Mouse (Mus musculus): ENCODE measurements at regions not wholly inside any gene's neighbourhood (a gene's known extent, or its start where the extent isn't known, plus 50 kb on each side); places are given as distances from the start of the nearest gene placed in this dataset.

GRCm38 (mm10) chr3:128608694-128609093, 591.0 kb upstream of the Pitx2 start:
- Histone ChIP-seq H3K4me1 (no peaks in the 10 kb centered on the region), H3K27ac (replicated peaks) (no peak overlapping the region), H3K9me3 (replicated peaks) (no peaks in the 10 kb centered on the region), H3K36me3 (no peaks in the 10 kb centered on the region), H3K27me3 (no peaks in the 10 kb centered on the region), H3K9ac (no peak overlapping the region), H3K4me3 (replicated peaks) (no peak overlapping the region), H3K4me2 (replicated peaks) (no peak overlapping the region)
- WGBS: 78% methylated on average over 3 of the region's 3 CpGs
- no peak for ATAC-seq (ENCODE audit: insufficient number of reproducible peaks, low FRiP score, low TSS enrichment, low read depth)

GRCm38 (mm10) chr3:128575339-128576129, 624.1 kb upstream of the Pitx2 start:
- Histone ChIP-seq H3K27me3 (no peaks in the 10 kb centered on the region), H3K4me2 (replicated peaks) (no peak overlapping the region), H3K9me3 (replicated peaks) (no peaks in the 10 kb centered on the region), H3K4me3 (replicated peaks) (no peak overlapping the region), H3K9ac (no peak overlapping the region), H3K4me1 (no peaks in the 10 kb centered on the region), H3K27ac (replicated peaks) (no peak overlapping the region), H3K36me3 (no peaks in the 10 kb centered on the region)
- WGBS: 80% methylated on average over 2 of the region's 2 CpGs
- ATAC-seq (ENCODE audit: insufficient number of reproducible peaks, low FRiP score, low TSS enrichment, low read depth): peak; percentile 51; the same call in 1 of the 2 replicates

DNA sequence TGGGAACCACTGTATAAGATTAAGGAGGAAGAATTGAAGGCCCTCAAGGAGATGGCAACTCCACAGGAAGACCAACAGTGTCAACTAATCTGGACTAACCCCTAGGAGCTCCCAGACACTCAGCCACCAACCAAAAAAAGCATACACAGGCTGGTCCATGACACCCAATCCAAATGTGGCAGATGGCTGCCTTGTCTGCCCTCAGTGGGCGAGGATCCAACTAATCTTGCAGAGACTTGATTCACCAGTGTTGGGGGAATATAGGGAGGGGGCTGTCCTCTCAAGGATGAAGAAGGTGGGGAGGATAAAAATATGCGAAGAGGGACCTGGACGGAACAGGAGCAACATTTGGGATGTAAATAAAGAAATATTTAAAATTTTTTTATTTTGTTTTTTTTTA, 629.1 kb upstream of the Pitx2 start:
- no peak for ATAC-seq (ENCODE audit: insufficient number of reproducible peaks, low FRiP score, low TSS enrichment, low read depth)
- Histone ChIP-seq H3K27ac (replicated peaks) (no peak overlapping the region), H3K4me2 (replicated peaks) (no peak overlapping the region), H3K4me1 (no peaks in the 10 kb centered on the region), H3K36me3 (no peaks in the 10 kb centered on the region), H3K9ac (no peak overlapping the region), H3K4me3 (replicated peaks) (no peak overlapping the region), H3K27me3 (no peaks in the 10 kb centered on the region), H3K9me3 (replicated peaks) (no peaks in the 10 kb centered on the region)
- WGBS: 88% methylated on average over 3 of the region's 3 CpGs

DNA sequence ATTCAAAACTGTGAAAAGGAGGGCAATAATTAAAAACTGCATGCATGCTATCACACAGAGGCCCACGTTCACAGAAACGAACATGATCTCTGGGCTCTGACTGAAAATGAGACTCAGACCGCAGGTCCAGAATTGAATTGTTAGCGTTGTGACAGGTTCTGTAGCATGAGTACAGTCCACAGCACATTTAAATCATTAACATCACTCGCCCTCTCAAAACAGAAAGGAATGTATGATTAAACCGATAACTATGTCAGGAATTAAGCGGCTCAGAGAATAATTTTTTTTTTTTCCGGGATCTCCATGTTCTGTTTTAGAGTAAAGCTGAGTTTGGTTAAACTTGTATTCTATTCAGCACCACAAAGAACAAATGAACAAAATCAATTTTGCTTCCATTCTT, 634.3 kb upstream of the Pitx2 start:
- Histone ChIP-seq H3K36me3 (no peaks in the 10 kb centered on the region), H3K9ac (no peak overlapping the region), H3K4me3 (replicated peaks) (no peak overlapping the region), H3K4me1 (no peaks in the 10 kb centered on the region), H3K27ac (replicated peaks) (no peak overlapping the region), H3K9me3 (replicated peaks) (no peaks in the 10 kb centered on the region), H3K4me2 (replicated peaks) (no peak overlapping the region), H3K27me3 (no peaks in the 10 kb centered on the region)
- no peak for ATAC-seq (ENCODE audit: insufficient number of reproducible peaks, low FRiP score, low TSS enrichment, low read depth)
- 16% methylated on average over 8 of the region's 8 CpGs for WGBS

DNA sequence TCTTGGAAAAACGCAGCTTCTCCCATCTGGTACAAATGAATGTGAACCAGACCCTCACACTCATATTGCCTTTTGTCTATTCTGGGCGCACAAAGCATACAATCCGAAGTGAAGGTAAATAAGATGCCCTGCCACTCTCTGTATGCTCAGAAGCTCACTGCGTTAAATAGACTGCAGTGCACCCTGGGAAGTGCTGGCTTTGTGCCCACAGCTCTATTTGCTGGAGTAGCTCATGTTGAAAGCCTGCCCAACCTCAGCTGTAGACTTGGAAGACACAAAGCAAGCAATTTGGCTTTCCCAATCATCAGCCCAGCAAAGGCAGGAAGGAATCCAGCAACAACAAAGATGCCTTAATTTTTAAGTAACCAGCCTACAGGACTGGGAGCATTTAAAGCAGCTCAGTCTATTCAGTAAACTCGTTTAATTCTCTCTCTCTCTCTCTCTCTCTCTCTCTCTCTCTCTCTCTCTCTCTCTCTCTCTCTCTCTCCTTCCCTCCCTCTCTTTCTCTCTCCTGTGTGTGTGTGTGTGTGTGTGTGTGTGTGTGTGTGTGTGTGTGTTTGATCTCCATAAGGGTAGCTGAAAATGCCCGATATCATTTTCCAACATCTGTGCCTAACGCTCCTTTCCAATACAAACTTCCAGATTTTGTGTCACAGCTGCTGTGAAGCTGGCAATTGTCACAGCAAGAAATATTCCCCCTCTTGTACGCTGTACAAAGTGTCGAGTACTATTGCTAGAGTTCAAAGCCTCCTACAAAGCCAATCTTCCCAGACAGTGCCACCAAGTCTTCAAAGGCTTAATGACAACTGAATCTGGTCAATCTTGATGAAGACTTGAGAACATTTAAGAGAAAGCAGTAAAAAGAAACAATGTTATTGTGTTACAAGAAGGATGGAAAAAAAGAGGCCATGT, 650.5 kb upstream of the Fam241a start:
- no peaks in the 10 kb centered on the region for H3K9me3 ChIP-seq (replicated peaks)
- H3K4me1 ChIP-seq: peaks cover 11% of the 10 kb centered on the region; the same call in 1 of the 2 replicates
- no peak overlapping the region for H3K9ac ChIP-seq
- peak; percentile 86 for ATAC-seq (ENCODE audit: insufficient number of reproducible peaks, low FRiP score, low TSS enrichment, low read depth)
- H3K4me2 ChIP-seq (replicated peaks): no peak overlapping the region
- 24% methylated on average over 9 of the region's 9 CpGs for WGBS
- no peaks in the 10 kb centered on the region for H3K27me3 ChIP-seq
- peak overlapping the region; percentile 68 for H3K27ac ChIP-seq (replicated peaks)
- H3K4me3 ChIP-seq (replicated peaks): no peak overlapping the region
- H3K36me3 ChIP-seq: no peaks in the 10 kb centered on the region

DNA sequence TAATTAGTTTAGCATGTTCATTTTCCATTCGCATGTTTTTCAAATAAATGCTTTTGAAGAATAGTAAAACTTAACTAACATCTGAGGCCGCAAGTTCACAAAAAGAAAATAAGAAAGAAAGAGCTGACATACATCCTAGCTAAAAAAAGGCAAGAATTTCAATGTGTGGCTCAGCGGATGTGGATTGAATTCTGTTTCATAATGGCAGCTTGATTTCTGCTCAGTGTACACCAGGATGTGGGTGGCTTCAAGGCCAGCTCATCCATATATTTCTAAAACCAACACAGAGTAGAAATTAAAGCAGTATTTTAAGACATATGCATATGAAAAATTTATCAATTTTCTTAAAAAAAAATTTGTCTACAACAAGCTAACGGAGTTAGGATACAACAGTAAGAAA, 629.3 kb upstream of the Fam241a start:
- no peak overlapping the region for H3K4me3 ChIP-seq (replicated peaks)
- no peaks in the 10 kb centered on the region for H3K36me3 ChIP-seq
- no peak overlapping the region for H3K27ac ChIP-seq (replicated peaks)
- no peaks in the 10 kb centered on the region for H3K9me3 ChIP-seq (replicated peaks)
- ATAC-seq (ENCODE audit: insufficient number of reproducible peaks, low FRiP score, low TSS enrichment, low read depth): no peak
- H3K9ac ChIP-seq: no peak overlapping the region
- no peaks in the 10 kb centered on the region for H3K27me3 ChIP-seq
- 62% methylated on average over 4 of the region's 4 CpGs for WGBS
- H3K4me2 ChIP-seq (replicated peaks): no peak overlapping the region
- 0 out of 2 replicates have a peak, but pooled peaks cover 2% of the 10 kb centered on the region for H3K4me1 ChIP-seq

DNA sequence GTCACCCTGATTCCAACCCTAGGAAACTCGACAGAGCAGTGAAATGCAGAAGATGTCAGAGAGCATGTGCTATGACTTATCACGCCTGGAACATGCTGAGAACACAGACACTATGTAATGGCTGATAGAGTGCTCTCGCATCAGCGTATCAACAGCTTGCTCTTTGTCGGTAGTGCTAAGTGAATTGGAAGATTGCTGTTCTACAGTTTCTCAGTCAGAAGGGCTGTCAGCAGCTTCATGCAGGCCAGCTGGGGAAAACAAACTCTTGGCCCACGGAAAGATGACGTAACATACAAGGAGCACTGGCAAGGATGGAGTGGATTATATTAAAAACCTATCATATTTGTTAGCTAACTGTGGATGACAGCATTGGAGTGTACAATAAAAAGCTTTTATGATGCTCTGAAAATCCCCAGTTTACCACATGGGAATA, 624.6 kb upstream of the Fam241a start:
- no peaks in the 10 kb centered on the region for H3K9me3 ChIP-seq (replicated peaks)
- peak overlapping the region; percentile 13 for H3K4me3 ChIP-seq (replicated peaks)
- ATAC-seq (ENCODE audit: insufficient number of reproducible peaks, low FRiP score, low TSS enrichment, low read depth): peak; percentile 79
- H3K27me3 ChIP-seq: no peaks in the 10 kb centered on the region
- H3K36me3 ChIP-seq: no peaks in the 10 kb centered on the region
- H3K9ac ChIP-seq: no peak overlapping the region
- H3K27ac ChIP-seq (replicated peaks): peak overlapping the region; percentile 55
- peak overlapping the region; percentile 38 for H3K4me2 ChIP-seq (replicated peaks)
- 23% methylated on average over 7 of the region's 7 CpGs for WGBS
- peaks cover 9% of the 10 kb centered on the region for H3K4me1 ChIP-seq

- Histone ChIP-seq H3K36me3 (no peaks in the 10 kb centered on the region), H3K9ac (no peak overlapping the region), H3K27me3 (0 out of 2 replicates have a peak, but pooled peaks cover 6% of the 10 kb centered on the region), H3K4me2 (replicated peaks) (peak overlapping the region; percentile 38), H3K9me3 (replicated peaks) (no peaks in the 10 kb centered on the region), H3K27ac (replicated peaks) (peak overlapping the region; percentile 55), H3K4me1 (peaks cover 9% of the 10 kb centered on the region), H3K4me3 (replicated peaks) (peak overlapping the region; percentile 13)
- peak; percentile 34; the same call in 1 of the 2 replicates for ATAC-seq (ENCODE audit: insufficient number of reproducible peaks, low FRiP score, low TSS enrichment, low read depth)
- WGBS: 18% methylated on average over 6 of the region's 6 CpGs
Measured at GRCm38 (mm10) chr3:128519913-128520316, 623.8 kb upstream of the Fam241a start.

GRCm38 (mm10) chr3:128518806-128519205, 622.7 kb upstream of the Fam241a start:
- ATAC-seq (ENCODE audit: insufficient number of reproducible peaks, low FRiP score, low TSS enrichment, low read depth): no peak
- H3K9ac ChIP-seq: no peak overlapping the region
- no peaks in the 10 kb centered on the region for H3K9me3 ChIP-seq (replicated peaks)
- WGBS: 39% methylated on average over 4 of the region's 4 CpGs
- no peak overlapping the region for H3K4me2 ChIP-seq (replicated peaks)
- 0 out of 2 replicates have a peak, but pooled peaks cover 6% of the 10 kb centered on the region for H3K27me3 ChIP-seq
- H3K4me1 ChIP-seq: peaks cover 9% of the 10 kb centered on the region
- no peak overlapping the region for H3K4me3 ChIP-seq (replicated peaks)
- no peak overlapping the region for H3K27ac ChIP-seq (replicated peaks)
- H3K36me3 ChIP-seq: no peaks in the 10 kb centered on the region

- 45% methylated on average over 3 of the region's 3 CpGs for WGBS
- no peak overlapping the region for H3K4me3 ChIP-seq (replicated peaks)
- H3K9ac ChIP-seq: no peak overlapping the region
- no peak overlapping the region for H3K4me2 ChIP-seq (replicated peaks)
- no peaks in the 10 kb centered on the region for H3K36me3 ChIP-seq
- H3K27me3 ChIP-seq: no peaks in the 10 kb centered on the region
- no peaks in the 10 kb centered on the region for H3K9me3 ChIP-seq (replicated peaks)
- no peak overlapping the region for H3K27ac ChIP-seq (replicated peaks)
- no peaks in the 10 kb centered on the region for H3K4me1 ChIP-seq
- ATAC-seq (ENCODE audit: insufficient number of reproducible peaks, low FRiP score, low TSS enrichment, low read depth): no peak
Measured at GRCm38 (mm10) chr3:128471111-128471510, 575.0 kb upstream of the Fam241a start.

DNA sequence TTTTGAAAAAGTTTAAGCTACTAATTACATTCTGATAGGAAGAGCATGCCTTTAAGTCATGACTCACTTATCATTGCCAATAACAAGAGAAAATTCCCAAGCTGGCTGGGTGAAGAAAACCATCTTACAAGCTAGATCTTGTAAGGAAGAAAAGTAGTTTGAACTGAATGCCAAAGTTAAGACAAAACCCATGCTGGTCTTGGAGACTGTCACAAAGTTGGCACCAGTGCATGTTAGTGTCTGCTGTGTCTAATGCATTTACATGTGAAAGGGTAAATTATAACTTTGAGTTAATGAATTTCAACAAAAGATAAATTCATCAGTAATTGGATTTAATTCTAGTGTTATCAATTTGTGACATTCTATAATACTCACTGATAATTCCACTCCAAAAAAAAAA, 533.6 kb upstream of the Fam241a start:
- H3K27ac ChIP-seq (replicated peaks): no peak overlapping the region
- H3K4me3 ChIP-seq (replicated peaks): no peak overlapping the region
- H3K9ac ChIP-seq: no peak overlapping the region
- ATAC-seq (ENCODE audit: insufficient number of reproducible peaks, low FRiP score, low TSS enrichment, low read depth): no peak
- no peaks in the 10 kb centered on the region for H3K9me3 ChIP-seq (replicated peaks)
- no peaks in the 10 kb centered on the region for H3K4me1 ChIP-seq
- H3K27me3 ChIP-seq: no peaks in the 10 kb centered on the region
- H3K36me3 ChIP-seq: no peaks in the 10 kb centered on the region
- no peak overlapping the region for H3K4me2 ChIP-seq (replicated peaks)
